13 mouse cellular contexts compared by ENCODE assay signal in the genomic region with DNA sequence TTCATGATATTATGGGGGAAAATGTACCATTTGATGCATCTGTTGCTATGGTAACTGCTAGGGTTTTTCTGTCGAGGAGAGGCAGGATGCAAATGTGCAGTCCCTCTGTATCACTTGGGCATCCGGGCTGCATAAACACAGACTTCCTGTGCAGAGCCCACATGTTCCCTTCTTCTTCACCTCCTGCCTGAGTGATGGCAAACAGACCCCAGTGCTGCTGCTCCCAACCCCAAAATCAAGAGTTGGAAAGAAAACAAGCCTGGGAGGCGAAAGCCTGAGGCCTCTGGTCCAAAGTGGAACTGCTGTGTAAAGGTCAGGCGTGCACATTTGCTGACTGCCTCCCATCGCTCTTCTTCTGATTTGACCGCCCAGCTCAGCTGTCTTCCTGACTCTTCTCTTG.
A peak's percentile ranks its signal among the peaks of the same experiment; 100 is the strongest.
DNase-seq lines count a peak whose midpoint lies in the region; ATAC-seq lines count a peak whose summit lies in the region.
"Had no signal": no experiment of that assay in that cellular context is flagged by ENCODE, and none has a peak within 500 bp of the region (broad histone marks: within the 10 kb centered on the region; RNA-seq: fewer than 3 reads in every experiment).

No protein-coding gene starts in this region.

- WGBS in forebrain, embryonic 14.5 days = 73% methylated on average over 6 of the region's 6 CpGs
- WGBS in forebrain, embryonic 11.5 days = 75% methylated on average over 6 of the region's 6 CpGs

- no peaks in the 10 kb centered on the region for H3K4me1 ChIP-seq in forebrain, embryonic 14.5 days (ENCODE audit: control insufficient read depth, insufficient read depth, low read length)
- H3K4me1 ChIP-seq in forebrain, embryonic 11.5 days (replicated peaks; ENCODE audit: control insufficient read depth, insufficient read depth, low read length) = no peaks in the 10 kb centered on the region

- no peak overlapping the region for H3K27ac ChIP-seq in forebrain, embryonic 14.5 days (ENCODE audit: low read depth, low read length)
- H3K27ac ChIP-seq in forebrain, embryonic 11.5 days (ENCODE audit: low read depth, low read length) = no peak overlapping the region
- H3K27ac ChIP-seq: limb, embryonic 13.5 days had no signal

- DNase-seq in forebrain, embryonic 14.5 days (ENCODE audit: low spot score) = peak; percentile 30
- no peak for DNase-seq in forebrain, embryonic 11.5 days (ENCODE audit: low spot score)
- DNase-seq in layer of hippocampus, adult 9-11 months = peak; percentile 63
- DNase-seq in layer of hippocampus, postnatal 25 days (ENCODE audit: extremely low spot score in 1 of 2, low spot score in 1 of 2) = no peak
- peak; percentile 45 for DNase-seq in adipocyte (ENCODE audit: low spot score)
- no peak for DNase-seq in left cerebral cortex, postnatal 36 days (ENCODE audit: low spot score in 2 of 2)
- DNase-seq in adrenal gland, postnatal 36 days = no peak
- DNase-seq: heart, adult 11 months; kidney, postnatal 10 days; thymus, adult 18-20 months had no signal

- no peak overlapping the region for H3K9ac ChIP-seq in forebrain, embryonic 14.5 days (ENCODE audit: low read length)
- H3K9ac ChIP-seq in forebrain, embryonic 11.5 days (ENCODE audit: low read length) = no peak overlapping the region
- H3K9ac ChIP-seq: limb, embryonic 13.5 days had no signal

- no peak overlapping the region for H3K4me3 ChIP-seq in forebrain, embryonic 14.5 days (ENCODE audit: low read depth, low read length)
- H3K4me3 ChIP-seq in forebrain, embryonic 11.5 days (ENCODE audit: low read depth, low read length) = no peak overlapping the region
- H3K4me3 ChIP-seq: limb, embryonic 13.5 days had no signal

- ATAC-seq in forebrain, embryonic 14.5 days = peak; percentile 34; the same call in 1 of the 2 replicates
- no peak for ATAC-seq in forebrain, embryonic 11.5 days (replicated peaks; ENCODE audit: low FRiP score)
- ATAC-seq in inflammation-experienced regulatory T-cells, adult 6 months = peak; percentile 95
- ATAC-seq: Patski had no signal

- H3K4me2 ChIP-seq in forebrain, embryonic 14.5 days (ENCODE audit: low read length) = no peak overlapping the region
- H3K4me2 ChIP-seq in forebrain, embryonic 11.5 days (ENCODE audit: low read depth, low read length, severe bottlenecking) = no peak overlapping the region
- H3K4me2 ChIP-seq: limb, embryonic 13.5 days had no signal

- no peaks in the 10 kb centered on the region for H3K27me3 ChIP-seq in forebrain, embryonic 14.5 days (replicated peaks; ENCODE audit: control insufficient read depth, insufficient read depth, low read length)
- no peaks in the 10 kb centered on the region for H3K27me3 ChIP-seq in forebrain, embryonic 11.5 days (ENCODE audit: control insufficient read depth, insufficient read depth, low read length)
- H3K27me3 ChIP-seq: limb, embryonic 13.5 days; Patski had no signal

- H3K9me3 ChIP-seq in forebrain, embryonic 14.5 days (replicated peaks; ENCODE audit: control insufficient read depth, low read length) = no peaks in the 10 kb centered on the region
- H3K9me3 ChIP-seq in forebrain, embryonic 11.5 days (ENCODE audit: control insufficient read depth, low read length) = no peaks in the 10 kb centered on the region
- H3K9me3 ChIP-seq: limb, embryonic 13.5 days had no signal

- intact Hi-C loops in left cerebral cortex, postnatal 36 days (cut with DNase I) = loop anchor here (2.0 kb wide), 1 partner anchor 19 kb away; no protein-coding TSS in a partner anchor

- no peaks in the 10 kb centered on the region for H3K36me3 ChIP-seq in forebrain, embryonic 14.5 days (ENCODE audit: control insufficient read depth, insufficient read depth, low read length)
- peaks cover under 1% of the 10 kb centered on the region; the same call in 1 of the 2 replicates for H3K36me3 ChIP-seq in forebrain, embryonic 11.5 days (ENCODE audit: control insufficient read depth, insufficient read depth, low read length)

Comparison
In these comparisons a context has a peak if more than half of its experiments do, and no peak if none do; other contexts are left out.
1. DNase-seq: peak in forebrain, embryonic 14.5 days (single experiment), layer of hippocampus, adult 9-11 months (single experiment) and adipocyte (single experiment); none in forebrain, embryonic 11.5 days (single experiment), layer of hippocampus, postnatal 25 days (0 of 2), left cerebral cortex, postnatal 36 days (0 of 2) and adrenal gland, postnatal 36 days (0 of 2).